Mouse (Mus musculus) lung, adult 2 months (tissue): ENCODE results near the gene Gm20388.

Experiments
- CTCF ChIP-seq: fragments of 200-500 bp; IDR thresholded peaks from 2 replicates; pipeline ENCODE4 v1.5.1; 2011; ENCODE audit warnings: mild to moderate bottlenecking, low read length, control low read depth; ENCODE audit not compliant: insufficient read depth
- POLR2A ChIP-seq: fragments of 200-500 bp; IDR thresholded peaks from 2 replicates; pipeline ENCODE4 v1.6.1; 2011; ENCODE audit warnings: low read depth, mild to moderate bottlenecking, control low read depth, low read length, borderline replicate concordance; ENCODE audit errors: extremely low read depth

DNA sequence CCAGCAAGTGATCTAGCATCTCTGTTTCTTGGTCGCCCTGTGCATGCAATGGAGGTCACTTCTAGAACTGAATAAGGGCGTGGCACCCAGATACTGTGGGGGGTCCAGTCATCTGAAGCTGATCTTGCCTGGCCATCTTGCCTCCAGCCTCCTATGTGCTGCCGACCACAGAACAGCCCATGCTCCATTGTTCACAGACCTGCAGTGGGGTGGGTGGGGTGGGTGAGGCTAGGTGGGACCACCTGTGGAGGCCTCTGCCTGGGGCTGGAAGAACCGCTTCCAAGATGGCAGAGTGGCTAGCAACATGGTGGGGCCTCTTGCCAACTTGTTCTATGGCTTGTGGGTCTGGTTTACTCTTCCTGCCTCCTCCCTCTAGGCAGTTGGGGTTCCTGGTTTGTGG is 423.0 kb downstream of the Gm20388 start:
- TF ChIP-seq CTCF (no peak), POLR2A (no peak)
